Mouse (Mus musculus): ENCODE measurements around the gene Nmi. TPM values are rescaled to one million over a fixed set of nuclear protein-coding genes. Genes with fewer than 3 reads are reported as not detected.

Nmi gene
- polyA plus RNA-seq, 1 experiment from 2014 or later: 28.5 TPM

DNA sequence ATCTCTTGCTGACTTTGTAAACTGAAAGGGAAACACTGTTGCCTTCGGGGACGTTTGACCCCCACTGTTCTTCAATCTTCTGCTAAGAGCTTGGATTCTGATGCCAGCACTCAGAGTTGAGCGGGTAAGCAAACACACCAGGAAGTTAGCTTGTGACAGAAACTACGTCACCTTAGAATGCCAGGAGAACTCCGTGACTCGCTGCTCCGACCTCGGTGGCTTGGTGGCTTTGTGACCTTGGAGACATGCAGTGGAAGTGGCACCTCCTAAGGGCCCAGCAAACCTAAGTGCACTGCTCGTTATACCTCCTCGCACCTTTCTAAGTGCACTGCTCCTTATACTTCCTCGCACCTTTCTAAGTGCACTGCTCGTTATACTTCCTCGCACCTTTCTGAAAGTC is 9.0 kb upstream of the Nmi start:
- no peaks in the 10 kb centered on the region for H3K9me3 ChIP-seq
- no peak overlapping the region for H3K9ac ChIP-seq
- ATAC-seq (ENCODE audit: borderline replicate concordance, extremely low read depth, low FRiP score, low TSS enrichment): no peak
- WGBS: 36% methylated on average over 13 of the region's 13 CpGs
- no peaks in the 10 kb centered on the region for H3K27me3 ChIP-seq
- no peak overlapping the region for H3K4me3 ChIP-seq
- H3K4me1 ChIP-seq: peaks cover 14% of the 10 kb centered on the region
- H3K27ac ChIP-seq: peak overlapping the region; percentile 79
- H3K4me2 ChIP-seq: peak overlapping the region; percentile 46
- no peaks in the 10 kb centered on the region for H3K36me3 ChIP-seq

DNA sequence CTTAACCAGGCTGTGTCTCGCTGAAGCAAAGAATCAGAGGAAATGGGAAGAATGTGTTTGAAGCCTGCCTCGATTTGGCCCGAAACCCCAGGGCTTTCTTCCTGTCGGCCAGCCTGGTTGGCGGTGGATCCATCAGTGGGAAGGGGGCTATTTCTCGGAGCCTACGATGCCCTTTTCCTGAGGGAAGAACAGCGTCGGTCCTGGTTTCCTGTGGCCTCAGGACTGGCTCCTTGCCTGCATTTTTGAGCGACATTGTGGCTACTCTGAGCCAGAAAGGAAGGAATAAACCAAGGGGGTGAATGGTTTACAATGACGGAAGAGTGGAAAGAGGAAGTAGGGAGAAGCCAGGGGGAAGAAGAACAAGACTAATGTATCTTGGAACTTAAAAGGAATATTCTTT is 8.3 kb upstream of the Nmi start:
- Histone ChIP-seq H3K27ac (peak overlapping the region; percentile 79), H3K27me3 (no peaks in the 10 kb centered on the region), H3K4me2 (peak overlapping the region; percentile 46), H3K9ac (peak overlapping the region; percentile 20; the same call in 1 of the 2 replicates), H3K4me1 (peaks cover 14% of the 10 kb centered on the region), H3K4me3 (no peak overlapping the region), H3K36me3 (no peaks in the 10 kb centered on the region), H3K9me3 (no peaks in the 10 kb centered on the region)
- peak; percentile 73; the same call in 1 of the 2 replicates for ATAC-seq (ENCODE audit: borderline replicate concordance, extremely low read depth, low FRiP score, low TSS enrichment)
- 23% methylated on average over 11 of the region's 11 CpGs for WGBS

DNA sequence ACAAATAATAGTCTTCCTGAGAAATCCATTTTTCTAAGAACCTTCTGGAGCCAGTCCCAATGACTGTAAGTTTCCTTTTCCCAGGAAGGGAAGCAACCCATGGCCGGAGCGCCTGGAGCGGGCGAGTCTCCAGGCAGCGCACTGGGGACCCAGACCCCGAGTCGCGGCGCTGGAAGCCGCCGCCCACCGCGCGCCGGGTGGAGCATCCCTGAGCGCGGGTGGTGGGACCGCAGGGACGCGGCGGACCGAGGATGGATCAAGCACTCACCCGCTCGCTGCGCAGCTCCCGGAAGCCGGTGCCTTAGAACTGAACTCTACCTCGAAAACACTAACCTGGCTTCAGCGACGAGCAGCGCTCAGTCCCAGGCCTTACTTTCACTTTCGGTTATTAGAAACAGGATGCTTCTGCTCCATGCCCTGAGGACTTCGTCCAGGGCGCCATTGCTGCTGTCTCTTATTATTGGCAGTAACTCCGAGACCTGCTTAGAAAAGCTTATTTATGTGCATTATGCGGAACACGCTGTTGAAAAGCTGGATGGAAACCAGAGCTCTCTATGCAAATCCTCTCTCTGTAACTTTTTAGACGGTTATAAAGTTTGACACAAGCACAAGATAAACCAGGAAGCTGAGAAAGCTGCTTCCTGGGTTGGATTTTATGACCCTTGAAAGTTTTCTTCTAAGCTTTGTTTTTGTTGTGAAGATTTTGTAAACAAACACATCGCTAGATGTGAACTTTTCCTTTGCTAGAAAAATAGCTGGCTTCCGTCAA is 469 bp downstream of the Nmi start:
- WGBS: 2% methylated on average over 40 of the region's 40 CpGs
- H3K27ac ChIP-seq: peak overlapping the region; percentile 90
- H3K27me3 ChIP-seq: no peaks in the 10 kb centered on the region
- ATAC-seq (ENCODE audit: borderline replicate concordance, extremely low read depth, low FRiP score, low TSS enrichment): peak; percentile 87
- peak overlapping the region; percentile 68 for H3K9ac ChIP-seq
- H3K4me1 ChIP-seq: peaks cover 7% of the 10 kb centered on the region
- no peaks in the 10 kb centered on the region for H3K9me3 ChIP-seq
- peak overlapping the region; percentile 65 for H3K4me2 ChIP-seq
- no peaks in the 10 kb centered on the region for H3K36me3 ChIP-seq
- H3K4me3 ChIP-seq: peak overlapping the region; percentile 65

DNA sequence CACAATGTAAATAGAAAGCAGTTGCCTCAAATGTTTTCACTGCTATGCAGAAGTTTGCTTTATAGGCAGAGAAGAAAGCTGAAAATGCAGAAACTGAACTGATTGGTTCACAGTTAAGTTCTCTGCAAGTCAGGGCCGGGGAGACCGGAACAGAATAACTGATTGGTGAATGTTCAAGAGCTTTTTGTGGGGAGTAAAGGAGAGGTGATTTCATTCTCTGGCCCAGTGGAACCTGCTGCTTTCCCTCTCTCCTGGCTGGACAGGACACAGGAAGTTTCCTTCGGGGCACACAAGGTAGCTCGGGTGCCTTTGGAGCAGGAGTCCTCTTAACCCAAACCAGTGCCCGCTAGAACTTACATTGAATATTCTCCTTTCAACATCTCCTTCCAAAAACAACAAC is 1.2 kb downstream of the Nmi start:
- no peak overlapping the region for H3K9ac ChIP-seq
- peak overlapping the region; percentile 65 for H3K4me2 ChIP-seq
- peak overlapping the region; percentile 65 for H3K4me3 ChIP-seq
- no peaks in the 10 kb centered on the region for H3K36me3 ChIP-seq
- 43% methylated on average over 5 of the region's 5 CpGs for whole genome bisulfite sequencing
- peak overlapping the region; percentile 90 for H3K27ac ChIP-seq
- H3K9me3 ChIP-seq: no peaks in the 10 kb centered on the region
- no peaks in the 10 kb centered on the region for H3K27me3 ChIP-seq
- peaks cover 7% of the 10 kb centered on the region for H3K4me1 ChIP-seq
- ATAC-seq (ENCODE audit: borderline replicate concordance, extremely low read depth, low FRiP score, low TSS enrichment): peak; percentile 53; the same call in 1 of the 2 replicates

DNA sequence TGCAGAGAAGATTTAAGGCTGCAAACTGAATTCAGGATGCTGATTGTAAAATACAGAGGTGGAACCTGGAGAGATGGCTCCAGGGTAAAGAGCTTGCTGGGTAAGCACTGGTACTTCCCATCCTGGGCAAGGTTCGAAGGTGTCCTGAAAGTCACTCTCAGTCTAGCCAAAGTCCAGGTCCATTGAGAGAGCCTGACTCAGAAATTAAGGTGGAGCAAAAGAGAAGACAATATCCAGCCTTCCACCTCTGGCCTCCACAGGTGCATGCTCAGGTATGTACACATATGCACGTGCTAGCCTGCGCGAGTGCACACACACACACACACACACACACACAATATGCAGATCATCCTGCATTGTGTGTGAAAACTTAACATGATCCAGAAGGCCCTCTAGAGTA is 2.4 kb downstream of the Nmi start:
- Histone ChIP-seq H3K4me1 (peaks cover 7% of the 10 kb centered on the region), H3K27me3 (no peaks in the 10 kb centered on the region), H3K27ac (no peak overlapping the region), H3K36me3 (no peaks in the 10 kb centered on the region), H3K9me3 (no peaks in the 10 kb centered on the region), H3K4me2 (no peak overlapping the region), H3K4me3 (no peak overlapping the region), H3K9ac (no peak overlapping the region)
- no peak for ATAC-seq (ENCODE audit: borderline replicate concordance, extremely low read depth, low FRiP score, low TSS enrichment)
- 99% methylated on average over 4 of the region's 4 CpGs for WGBS

DNA sequence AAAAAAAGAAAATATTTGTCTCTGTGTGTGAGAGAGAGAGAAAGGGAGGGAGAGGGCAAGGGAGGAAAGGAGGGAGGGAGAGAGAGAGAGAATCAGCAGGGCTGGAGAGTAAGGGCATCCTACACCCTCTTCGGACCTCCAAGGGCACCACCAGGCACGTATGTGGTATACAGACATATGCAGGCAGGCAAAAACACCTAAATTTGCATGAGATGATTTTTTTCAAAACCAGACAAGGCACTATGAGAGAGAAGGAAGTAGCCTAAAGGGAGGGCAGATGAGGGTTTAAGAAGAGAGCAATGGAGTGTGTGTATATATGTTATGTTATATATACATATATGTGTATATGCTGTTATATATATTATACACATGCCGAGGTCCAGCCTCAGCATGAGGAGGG is 6.0 kb downstream of the Nmi start:
- Histone ChIP-seq H3K9ac (no peak overlapping the region), H3K27ac (no peak overlapping the region), H3K9me3 (no peaks in the 10 kb centered on the region), H3K4me3 (no peak overlapping the region), H3K4me1 (peaks cover 3% of the 10 kb centered on the region; the same call in 1 of the 2 replicates), H3K4me2 (no peak overlapping the region), H3K36me3 (no peaks in the 10 kb centered on the region), H3K27me3 (no peaks in the 10 kb centered on the region)
- WGBS: 61% methylated on average over 3 of the region's 3 CpGs
- no peak for ATAC-seq (ENCODE audit: borderline replicate concordance, extremely low read depth, low FRiP score, low TSS enrichment)

DNA sequence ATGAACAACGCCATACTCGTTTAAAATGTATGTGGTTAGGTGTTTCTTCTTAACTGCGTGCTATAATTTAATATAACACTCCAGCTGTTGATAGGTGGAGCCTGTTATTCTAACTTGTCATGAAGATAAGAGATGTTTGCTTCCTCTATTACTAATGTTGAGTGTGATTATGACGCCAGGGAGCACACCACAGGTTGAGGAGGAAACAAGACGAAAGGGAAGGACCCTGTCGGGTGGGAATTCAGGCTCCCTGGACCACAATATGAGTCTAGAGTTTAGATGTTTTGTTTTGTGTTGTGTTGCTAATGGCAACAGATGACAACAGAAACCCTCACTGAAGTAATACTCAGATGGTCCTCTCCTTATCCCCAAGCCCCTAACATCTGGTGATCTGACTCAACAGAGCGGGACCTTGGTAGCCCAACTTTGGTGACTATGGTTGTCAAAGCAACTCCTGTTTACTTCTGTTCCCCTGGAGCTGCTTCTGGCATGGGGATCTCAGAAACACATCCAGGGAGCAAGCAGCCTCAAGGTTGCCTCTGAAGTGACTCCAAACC is 19.6 kb downstream of the Nmi start:
- no peaks in the 10 kb centered on the region for H3K4me1 ChIP-seq
- no peaks in the 10 kb centered on the region for H3K36me3 ChIP-seq
- no peak overlapping the region for H3K4me3 ChIP-seq
- H3K4me2 ChIP-seq: no peak overlapping the region
- H3K27me3 ChIP-seq: no peaks in the 10 kb centered on the region
- WGBS: 77% methylated on average over 7 of the region's 7 CpGs
- no peak for ATAC-seq (ENCODE audit: borderline replicate concordance, extremely low read depth, low FRiP score, low TSS enrichment)
- no peak overlapping the region for H3K9ac ChIP-seq
- no peak overlapping the region for H3K27ac ChIP-seq
- no peaks in the 10 kb centered on the region for H3K9me3 ChIP-seq

DNA sequence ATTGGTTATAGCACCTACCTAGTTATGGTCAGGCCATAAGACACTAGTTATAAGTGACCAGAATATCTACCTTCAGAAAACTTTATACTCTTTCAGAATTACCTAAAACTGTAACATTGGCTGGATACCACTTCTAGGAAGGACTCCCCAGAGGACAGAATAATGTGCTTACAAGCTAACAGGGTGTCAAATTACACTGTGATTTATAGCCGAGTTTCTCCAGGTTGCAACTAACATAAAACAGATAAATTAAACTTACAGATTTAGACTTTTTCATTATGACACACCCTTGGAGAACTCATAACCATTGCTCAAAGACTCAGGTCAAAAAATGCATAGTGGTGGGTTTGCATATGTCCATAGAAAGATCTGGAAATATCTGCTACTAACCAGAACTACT is 22.4 kb downstream of the Nmi start:
- WGBS: 30% methylated on average over 1 of the region's 1 CpGs

DNA sequence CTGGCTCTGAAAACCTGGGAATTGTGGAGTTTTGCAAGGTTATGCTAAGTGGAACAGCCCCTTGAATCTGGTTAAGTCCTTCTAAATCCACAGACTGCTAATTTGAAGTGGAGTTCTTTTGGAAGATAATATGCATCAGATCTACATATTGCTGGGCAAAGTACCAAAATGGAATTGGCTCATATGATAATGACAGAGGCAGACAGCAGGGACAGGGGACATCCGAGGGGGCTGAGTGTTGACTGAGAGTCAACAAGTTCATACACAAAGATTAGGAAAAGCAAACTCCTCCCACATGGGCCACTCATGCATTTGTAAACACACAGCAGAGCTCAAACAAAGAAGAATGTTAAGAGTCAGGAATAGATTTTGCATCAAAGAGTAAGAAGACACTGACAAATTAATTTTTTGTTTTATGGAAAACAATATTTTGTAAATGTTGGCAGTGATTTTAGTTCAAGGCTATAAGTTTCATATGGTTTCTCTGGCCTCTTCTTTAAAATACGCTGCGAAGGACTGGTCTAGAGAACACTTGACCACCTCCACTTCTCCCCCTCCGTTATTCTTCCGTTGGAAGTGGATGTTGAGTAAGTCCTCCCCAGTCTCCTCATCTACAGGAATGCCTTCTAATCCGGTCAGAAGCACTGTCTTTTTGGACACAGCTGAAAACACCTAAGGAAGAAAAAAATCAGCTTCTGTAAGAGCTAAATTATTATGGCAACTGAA is 25.0 kb downstream of the Nmi start:
- H3K4me3 ChIP-seq: no peak overlapping the region
- H3K4me2 ChIP-seq: no peak overlapping the region
- WGBS: 19% methylated on average over 6 of the region's 6 CpGs
- no peaks in the 10 kb centered on the region for H3K4me1 ChIP-seq
- ATAC-seq (ENCODE audit: borderline replicate concordance, extremely low read depth, low FRiP score, low TSS enrichment): peak; percentile 93
- H3K27me3 ChIP-seq: no peaks in the 10 kb centered on the region
- no peaks in the 10 kb centered on the region for H3K36me3 ChIP-seq
- H3K9me3 ChIP-seq: no peaks in the 10 kb centered on the region
- H3K9ac ChIP-seq: no peak overlapping the region
- peak overlapping the region; percentile 58 for H3K27ac ChIP-seq

More for the DNA sequence above, 22.4 kb downstream of the Nmi start:
- ATAC-seq (ENCODE audit: borderline replicate concordance, extremely low read depth, low FRiP score, low TSS enrichment): no peak
- Histone ChIP-seq H3K9me3 (no peaks in the 10 kb centered on the region), H3K9ac (no peak overlapping the region), H3K4me1 (no peaks in the 10 kb centered on the region), H3K4me3 (no peak overlapping the region), H3K36me3 (no peaks in the 10 kb centered on the region), H3K27me3 (no peaks in the 10 kb centered on the region), H3K27ac (no peak overlapping the region), H3K4me2 (no peak overlapping the region)

DNA sequence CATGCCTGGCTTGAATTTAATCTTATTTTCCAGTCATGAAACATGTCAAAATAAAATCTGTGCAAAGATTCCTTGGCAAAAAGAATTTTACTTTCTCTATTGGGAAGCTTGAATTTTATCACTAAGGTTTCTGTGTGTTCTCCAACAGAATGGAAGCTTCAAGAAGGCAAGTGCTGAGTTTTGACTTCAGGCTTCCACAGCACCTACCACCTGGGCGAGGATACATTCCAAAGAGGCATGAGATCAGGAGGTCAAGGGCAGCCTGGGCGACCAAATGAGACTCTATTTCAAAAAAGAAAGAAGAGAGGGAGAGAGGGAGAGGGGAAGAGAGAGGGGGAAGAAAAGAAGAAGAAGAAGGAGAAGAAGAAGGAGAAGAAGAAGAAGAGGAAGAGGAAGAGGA is 27.5 kb downstream of the Nmi start:
- no peaks in the 10 kb centered on the region for H3K9me3 ChIP-seq
- no peak overlapping the region for H3K9ac ChIP-seq
- H3K4me3 ChIP-seq: no peak overlapping the region
- no peak overlapping the region for H3K27ac ChIP-seq
- no peak overlapping the region for H3K4me2 ChIP-seq
- no peaks in the 10 kb centered on the region for H3K4me1 ChIP-seq
- 46% methylated on average over 2 of the region's 2 CpGs for WGBS
- no peak for ATAC-seq (ENCODE audit: borderline replicate concordance, extremely low read depth, low FRiP score, low TSS enrichment)
- H3K36me3 ChIP-seq: no peaks in the 10 kb centered on the region
- no peaks in the 10 kb centered on the region for H3K27me3 ChIP-seq

DNA sequence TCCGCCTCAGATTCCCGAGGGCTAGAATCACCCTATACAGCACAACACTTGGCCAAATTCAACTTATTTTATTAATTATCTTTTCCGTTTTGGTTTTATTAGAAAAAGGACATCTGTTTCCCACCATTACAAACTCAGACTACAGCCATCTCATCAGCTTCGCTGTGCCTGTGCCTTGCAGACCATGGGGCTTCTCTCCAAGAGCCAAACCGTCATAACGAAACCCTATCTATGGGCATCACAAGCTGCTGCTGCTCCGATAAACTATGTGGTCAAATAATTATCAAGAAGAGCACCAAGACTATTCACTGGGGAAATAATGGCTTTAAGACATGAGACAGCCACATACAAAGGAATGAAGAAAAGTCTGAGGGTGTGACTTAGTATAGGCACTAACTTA is 31.5 kb downstream of the Nmi start:
- no peaks in the 10 kb centered on the region for H3K36me3 ChIP-seq
- no peak overlapping the region for H3K4me3 ChIP-seq
- no peak overlapping the region for H3K4me2 ChIP-seq
- H3K9me3 ChIP-seq: no peaks in the 10 kb centered on the region
- H3K27ac ChIP-seq: no peak overlapping the region
- WGBS: 84% methylated on average over 7 of the region's 7 CpGs
- no peaks in the 10 kb centered on the region for H3K27me3 ChIP-seq
- H3K4me1 ChIP-seq: no peaks in the 10 kb centered on the region
- ATAC-seq (ENCODE audit: borderline replicate concordance, extremely low read depth, low FRiP score, low TSS enrichment): no peak
- H3K9ac ChIP-seq: no peak overlapping the region

DNA sequence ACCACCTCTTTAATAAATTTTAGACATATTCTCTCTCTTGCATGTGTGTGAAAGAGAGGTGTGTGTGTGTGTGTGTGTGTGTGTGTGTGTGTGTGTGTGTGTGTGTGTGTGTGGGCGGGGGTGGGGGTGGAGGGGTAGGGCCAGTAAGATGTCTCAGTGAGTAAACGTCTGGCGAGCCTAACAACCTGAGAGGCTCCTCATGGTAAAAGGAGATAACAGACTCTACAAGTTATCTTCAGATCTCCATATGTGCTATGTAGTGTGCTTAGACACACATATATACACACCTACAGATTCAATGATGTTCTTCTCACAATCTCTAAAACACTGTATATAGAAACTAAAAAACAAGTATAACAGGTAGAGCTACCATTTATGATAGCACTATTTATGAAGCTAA is 34.5 kb downstream of the Nmi start:
- no peaks in the 10 kb centered on the region for H3K9me3 ChIP-seq
- no peaks in the 10 kb centered on the region for H3K27me3 ChIP-seq
- H3K4me3 ChIP-seq: no peak overlapping the region
- no peak for ATAC-seq (ENCODE audit: borderline replicate concordance, extremely low read depth, low FRiP score, low TSS enrichment)
- no peak overlapping the region for H3K4me2 ChIP-seq
- H3K27ac ChIP-seq: no peak overlapping the region
- H3K9ac ChIP-seq: no peak overlapping the region
- H3K4me1 ChIP-seq: peaks cover 9% of the 10 kb centered on the region
- 39% methylated on average over 3 of the region's 3 CpGs for WGBS
- no peaks in the 10 kb centered on the region for H3K36me3 ChIP-seq

Measured in lung, embryonic 15.5 days (tissue).